Mouse (Mus musculus) thymus, adult 2 months (tissue): Measurements from ENCODE around the gene Prr15. TPM values are rescaled to one million over a fixed set of nuclear protein-coding genes. Genes with fewer than 3 reads are reported as not detected.

ENCODE experiments used
- DNase-seq: peaks from one replicate; pipeline ENCODE4 v3.0.0; 2021
- H3K27ac ChIP-seq: fragments of 200-500 bp; 2 replicates; pipeline ENCODE4 v1.5.1; 2012; ENCODE audit warnings: low read length, control low read depth; ENCODE audit not compliant: control insufficient read depth, insufficient read depth
- H3K27me3 ChIP-seq: fragments of 200-500 bp; 2 replicates; pipeline ENCODE4 v1.6.1; 2012; ENCODE audit warnings: mild to moderate bottlenecking, low read length, moderate library complexity, mixed read lengths; ENCODE audit not compliant: control insufficient read depth, insufficient read depth
- H3K36me3 ChIP-seq: fragments of 200-500 bp; 2 replicates; pipeline ENCODE4 v1.6.1; 2012; ENCODE audit warnings: mild to moderate bottlenecking, low read length, moderate library complexity; ENCODE audit not compliant: control insufficient read depth, insufficient read depth
- H3K4me1 ChIP-seq: fragments of 200-500 bp; replicated peaks from 2 replicates; pipeline ENCODE4 v1.6.1; 2012; ENCODE audit warnings: low read length; ENCODE audit not compliant: control insufficient read depth, insufficient read depth
- H3K4me3 ChIP-seq: fragments of 200-500 bp; 2 replicates; pipeline ENCODE4 v1.5.1; 2012; ENCODE audit warnings: mild to moderate bottlenecking, low read length, control low read depth, moderate library complexity; ENCODE audit not compliant: control insufficient read depth, insufficient read depth
- CTCF ChIP-seq: fragments of 200-500 bp; IDR thresholded peaks from 2 replicates; pipeline ENCODE4 v1.5.1; 2012; ENCODE audit warnings: mild to moderate bottlenecking, control low read depth, low read length, moderate library complexity, borderline replicate concordance; ENCODE audit not compliant: control insufficient read depth, poor library complexity, insufficient read depth; ENCODE audit errors: extremely low read depth
- POLR2A ChIP-seq: fragments of 200-500 bp; IDR thresholded peaks from 2 replicates; pipeline ENCODE4 v1.6.1; 2012; ENCODE audit warnings: mild to moderate bottlenecking, low read length, control low read depth, moderate library complexity; ENCODE audit not compliant: control insufficient read depth, poor library complexity, insufficient read depth; ENCODE audit errors: extremely low read depth
- WGBS: fragments of 180-500 bp; shearing (Covaris S2); methylation state at CpG from one replicate; pipeline ENCODE4 v1.1.7; 2018; 5-methylcytosine and 5-hydroxymethylcytosine counted together
- polyA plus RNA-seq: library from polyadenylated mRNA; depleted of rRNA; stranded (reverse); fragments of >200 nt; gene quantifications from 2 replicates; pipeline ENCODE4 v1.2.3, GENCODE M21; 2012; rRNA removed

Gene Prr15
- polyA plus RNA-seq: 0.62 and 1.1 TPM in 2 replicates

DNA sequence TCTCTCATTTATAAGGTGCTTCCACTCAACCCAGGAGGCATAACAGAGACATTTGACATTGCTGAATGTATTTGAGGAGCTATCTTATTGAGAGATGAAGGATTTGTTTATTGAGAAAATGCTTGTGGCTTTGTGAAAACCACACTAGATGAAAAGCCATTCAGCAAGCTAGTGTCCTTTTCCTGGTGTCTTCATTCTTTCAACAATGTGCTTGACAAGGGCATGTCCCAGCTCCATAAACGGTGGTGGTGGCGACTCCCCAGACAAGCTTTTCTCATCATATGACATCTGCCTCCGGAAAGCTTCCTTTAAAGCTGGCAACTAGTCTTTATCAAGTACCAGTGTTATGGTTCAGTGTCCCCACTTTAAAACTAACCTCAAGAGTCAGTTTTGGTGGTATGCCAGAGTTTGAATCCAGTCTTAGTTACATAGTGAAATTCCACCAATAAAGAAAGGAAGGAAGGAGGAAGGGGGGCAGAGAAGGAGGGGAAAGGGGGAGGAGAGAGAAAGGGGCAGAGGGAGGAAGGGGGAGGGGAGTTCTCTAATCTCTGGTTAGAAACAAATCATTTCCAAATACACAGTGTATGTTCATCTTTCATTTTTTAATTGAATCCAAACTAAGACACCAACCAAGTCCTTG, at the start of gene Prr15:
Prr15 (plus strand) TSS at position 590 of the 640 bp plus-strand sequence.
- Histone ChIP-seq H3K4me1 (no peaks in the 10 kb centered on the region; the same call in 1 of the 2 replicates), H3K27ac (no peak within 1 kb of the TSS)

DNA sequence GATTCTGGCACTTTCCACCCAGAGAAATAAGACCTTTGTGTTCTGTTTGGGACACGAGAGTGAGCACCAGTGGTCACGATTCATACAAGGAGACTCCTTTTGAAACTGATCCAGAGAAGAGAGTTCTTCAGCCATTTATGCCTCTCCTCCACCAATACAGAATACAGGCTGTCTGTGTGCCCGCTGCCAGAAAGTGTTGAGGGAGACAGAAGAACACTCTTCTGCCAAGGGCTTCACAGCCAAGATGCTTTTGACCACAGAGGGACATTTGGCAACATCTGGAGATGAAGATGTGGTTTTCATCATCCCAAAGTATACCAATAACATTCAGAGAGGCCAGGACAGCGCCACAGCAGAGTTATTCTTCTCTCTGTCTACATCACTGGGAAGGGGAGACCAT, 48.4 kb upstream of the Prr15 start:
- Histone ChIP-seq H3K4me1 (no peaks in the 10 kb centered on the region), H3K27me3 (no peaks in the 10 kb centered on the region), H3K4me3 (no peak overlapping the region), H3K36me3 (no peaks in the 10 kb centered on the region), H3K27ac (no peak overlapping the region)
- no peak for TF ChIP-seq POLR2A
- TF ChIP-seq CTCF: no peak
- WGBS: 90% methylated on average over 4 of the region's 4 CpGs
- DNase-seq: no peak

More for the DNA sequence above, at the start of gene Prr15:
- TF ChIP-seq CTCF: no peak
- TF ChIP-seq POLR2A: no peak
- no peaks in the 10 kb centered on the region for H3K36me3 ChIP-seq
- 56% methylated on average over 3 of the region's 3 CpGs for WGBS
- peak within 1 kb of the TSS; percentile 23 for H3K4me3 ChIP-seq
- DNase-seq: no peak
- peaks cover 5% of the 10 kb centered on the region; the same call in 1 of the 2 replicates for H3K27me3 ChIP-seq

GRCm38 (mm10) chr6:54277828-54278227, 47.8 kb upstream of the Prr15 start:
- H3K27ac ChIP-seq: no peak overlapping the region
- TF ChIP-seq POLR2A (no peak), CTCF (no peak)
- no peak for DNase-seq

DNA sequence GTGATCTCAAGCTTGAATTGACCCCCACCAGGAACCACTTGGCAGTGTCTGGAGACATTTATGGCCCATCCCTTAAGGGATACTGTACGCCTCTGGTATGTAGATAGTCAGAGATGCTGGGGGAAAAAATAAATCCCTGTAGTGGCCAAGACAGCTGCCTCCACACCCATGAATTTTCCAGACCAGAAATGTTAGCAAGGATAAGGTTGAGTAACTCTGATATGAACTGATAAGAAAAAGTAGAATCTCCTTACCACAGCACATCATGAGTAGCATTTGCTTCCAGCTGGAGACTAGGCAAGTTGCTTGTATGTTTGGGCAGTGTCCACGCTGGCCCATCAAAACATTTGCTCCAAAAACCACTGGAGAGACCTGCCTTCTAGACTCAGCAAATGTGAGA, 47.0 kb upstream of the Prr15 start:
- no peak for DNase-seq
- Histone ChIP-seq H3K27me3 (no peaks in the 10 kb centered on the region), H3K4me1 (peaks cover 8% of the 10 kb centered on the region), H3K27ac (no peak overlapping the region), H3K36me3 (no peaks in the 10 kb centered on the region), H3K4me3 (no peak overlapping the region)
- no peak for TF ChIP-seq POLR2A
- no peak for TF ChIP-seq CTCF
- 88% methylated on average over 2 of the region's 2 CpGs for WGBS

More at GRCm38 (mm10) chr6:54277828-54278227, 47.8 kb upstream of the Prr15 start:
- Histone ChIP-seq H3K4me1 (peaks cover 1% of the 10 kb centered on the region; the same call in 1 of the 2 replicates), H3K27me3 (no peaks in the 10 kb centered on the region), H3K36me3 (no peaks in the 10 kb centered on the region), H3K4me3 (no peak overlapping the region)
- 94% methylated on average over 5 of the region's 5 CpGs for WGBS

GRCm38 (mm10) chr6:54279391-54279790, 46.2 kb upstream of the Prr15 start:
- Histone ChIP-seq H3K4me1 (peaks cover 8% of the 10 kb centered on the region), H3K36me3 (no peaks in the 10 kb centered on the region), H3K4me3 (no peak overlapping the region), H3K27me3 (no peaks in the 10 kb centered on the region), H3K27ac (no peak overlapping the region)
- no peak for DNase-seq
- TF ChIP-seq POLR2A (no peak), CTCF (no peak)
- WGBS: 95% methylated on average over 11 of the region's 11 CpGs

DNA sequence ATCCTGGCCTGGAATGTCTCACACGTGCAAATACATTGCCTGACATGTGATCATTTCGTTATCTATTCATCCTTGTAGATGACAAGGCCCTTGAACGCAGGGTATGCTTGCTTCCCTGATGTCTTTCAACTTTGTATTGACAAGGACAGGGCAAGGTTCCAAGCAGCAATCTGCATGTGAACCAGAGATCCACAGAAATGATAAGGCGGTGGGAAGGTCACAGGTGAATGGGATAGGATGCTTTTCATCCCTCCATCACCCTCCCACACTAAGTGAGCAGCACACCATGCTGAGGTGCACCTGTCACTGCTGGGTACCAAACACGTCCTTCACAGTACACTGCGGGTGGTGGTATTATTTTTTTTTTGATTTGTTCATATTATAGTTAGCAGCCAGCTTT, 45.4 kb upstream of the Prr15 start:
- Histone ChIP-seq H3K4me3 (no peak overlapping the region), H3K27me3 (no peaks in the 10 kb centered on the region), H3K27ac (no peak overlapping the region), H3K4me1 (peaks cover 8% of the 10 kb centered on the region), H3K36me3 (no peaks in the 10 kb centered on the region)
- TF ChIP-seq CTCF (no peak), POLR2A (no peak)
- WGBS: 93% methylated on average over 6 of the region's 6 CpGs
- no peak for DNase-seq
